ENCODE assay signal across 8 mouse cellular contexts in the genomic region with DNA sequence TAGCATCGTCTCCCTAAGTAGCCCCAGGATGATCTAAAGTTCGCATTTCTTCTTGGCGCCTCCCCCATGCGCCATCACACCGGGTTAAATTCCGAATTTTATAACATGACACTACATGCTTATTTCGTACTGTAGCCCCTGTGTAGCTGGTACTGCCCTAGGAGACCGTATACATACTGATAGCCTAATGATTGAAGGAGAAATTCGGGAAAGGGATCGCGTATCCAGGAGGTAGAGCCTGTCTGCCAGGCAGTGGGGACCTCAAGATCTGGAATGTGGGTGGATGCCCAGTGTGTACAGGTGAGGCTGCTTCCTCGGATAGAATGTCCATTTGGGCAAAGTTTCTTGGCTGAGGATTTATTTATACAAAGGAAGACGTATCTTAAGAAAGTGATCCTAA. TPM values are rescaled to one million over a fixed set of nuclear protein-coding genes. Genes with fewer than 3 reads are reported as not detected.
DNase-seq lines count a peak whose midpoint lies in the region; ATAC-seq and TF ChIP-seq lines count a peak whose summit lies in the region.

No protein-coding gene starts in this region.

- H3K9me3 ChIP-seq in G1E (replicated peaks): no peaks in the 10 kb centered on the region
- no peaks in the 10 kb centered on the region for H3K9me3 ChIP-seq in hindbrain, embryonic 10.5 days

- WGBS in heart, adult 2 months: 31% methylated on average over 13 of the region's 13 CpGs
- 30% methylated on average over 13 of the region's 13 CpGs for WGBS in hindbrain, embryonic 10.5 days
- WGBS in macrophage (ENCODE audit: missing documents): 38% methylated on average over 13 of the region's 13 CpGs

- H3K9ac ChIP-seq in heart, adult 2 months (ENCODE audit: low read depth, low read length): peak overlapping the region; percentile 67

- peak overlapping the region; percentile 96 for H3K4me3 ChIP-seq in heart, adult 2 months
- H3K4me3 ChIP-seq in G1E (ENCODE audit: low read depth, low read length) (peak overlapping the region; percentile 94), macrophage (ENCODE audit: inconsistent target) (peak overlapping the region; percentile 64)
- peak overlapping the region; percentile 86 for H3K4me3 ChIP-seq in hindbrain, embryonic 10.5 days

- TF ChIP-seq POLR2A in heart, adult 2 months (IDR thresholded peaks at IDR 0.05; ENCODE audit: insufficient read depth, low read depth, low read length): no peak

- no peak for TF ChIP-seq CTCF in heart, adult 2 months (IDR thresholded peaks at IDR 0.05)
- TF ChIP-seq CTCF in G1E (IDR thresholded peaks at IDR 0.05; ENCODE audit: low read depth, low read length): no peak

- DNase-seq in heart, adult 2 months: no peak
- DNase-seq in heart, adult 8-10 months (ENCODE audit: low spot score): no peak
- DNase-seq in G1E (ENCODE audit: low spot score) (no peak), adipocyte (ENCODE audit: low spot score) (no peak)
- DNase-seq in hindbrain, embryonic 10.5 days (ENCODE audit: low spot score): no peak
- no peak for DNase-seq in embryo, embryonic 9.5 days (ENCODE audit: extremely low spot score)
- no peak for DNase-seq in spleen, postnatal 14 days (ENCODE audit: low spot score in 2 of 2)

- H3K27ac ChIP-seq in heart, adult 2 months: peak overlapping the region; percentile 68
- H3K27ac ChIP-seq in hindbrain, embryonic 10.5 days: peak overlapping the region; percentile 95
- peak overlapping the region; percentile 25; the same call in 1 of the 2 replicates for H3K27ac ChIP-seq in macrophage

- no peak for ATAC-seq in G1E (ENCODE audit: extremely low read depth, insufficient number of reproducible peaks, low FRiP score, poor library complexity, severe bottlenecking)

- TF ChIP-seq EP300 in heart, adult 2 months (IDR thresholded peaks at IDR 0.05; ENCODE audit: insufficient read depth, low read depth, low read length): no peak

- H3K4me1 ChIP-seq in heart, adult 2 months (ENCODE audit: control insufficient read depth, insufficient read depth, low read length): peaks cover 2% of the 10 kb centered on the region; the same call in 1 of the 2 replicates
- H3K4me1 ChIP-seq in G1E (ENCODE audit: insufficient read depth, low read depth, low read length): peaks cover 44% of the 10 kb centered on the region
- peaks cover 33% of the 10 kb centered on the region for H3K4me1 ChIP-seq in hindbrain, embryonic 10.5 days (replicated peaks)

- H3K36me3 ChIP-seq in heart, adult 2 months (ENCODE audit: control insufficient read depth, insufficient read depth, low read length): peaks cover 12% of the 10 kb centered on the region
- H3K36me3 ChIP-seq in G1E (replicated peaks): peaks cover 39% of the 10 kb centered on the region
- peaks cover 31% of the 10 kb centered on the region for H3K36me3 ChIP-seq in hindbrain, embryonic 10.5 days
- peaks cover 13% of the 10 kb centered on the region; the same call in 1 of the 2 replicates for H3K36me3 ChIP-seq in macrophage (ENCODE audit: inconsistent target)

- intact Hi-C loops in heart, adult 2 months (cut with DNase I): loop anchor here (2.0 kb wide), 5 partner anchors 17 to 47 kb away; a partner anchor contains a TSS

- no peaks in the 10 kb centered on the region for H3K27me3 ChIP-seq in heart, adult 2 months (ENCODE audit: control insufficient read depth, insufficient read depth, low read length)
- no peaks in the 10 kb centered on the region for H3K27me3 ChIP-seq in G1E (ENCODE audit: insufficient read depth, low read length)
- peaks cover 16% of the 10 kb centered on the region; the same call in 1 of the 2 replicates for H3K27me3 ChIP-seq in hindbrain, embryonic 10.5 days (ENCODE audit: insufficient read depth, poor library complexity, severe bottlenecking)

- H3K79me2 ChIP-seq in heart, adult 2 months (replicated peaks; ENCODE audit: control insufficient read depth, insufficient read depth, low read length): no peaks in the 10 kb centered on the region
- H3K79me2 ChIP-seq in macrophage (ENCODE audit: inconsistent target): peaks cover 19% of the 10 kb centered on the region

RNA-seq across cellular contexts. Expression of a gene that starts 0.8 kb away (rescaled TPM):
- total RNA-seq in heart, adult 2 months (2021): 10 to 100 TPM; 65.1 to 85.6 TPM
- 65.2 and 83.8 TPM in 2 replicates for polyA plus RNA-seq in heart, adult 2 months (2012; rRNA removed)
- 10 to 100 TPM; 52.9 to 84.2 (median 71.3) TPM for total RNA-seq in heart, adult 8-10 months (2022)
- total RNA-seq in G1E (2014; fragmentation: Nextera tagmentation): 1,458 and 1,815 TPM in 2 replicates
- total RNA-seq in G1E (2017): 554 and 587 TPM in 2 replicates
- 445 and 449 TPM in 2 replicates for polyA plus RNA-seq in G1E (2012)
- 1,684 and 1,740 TPM in 2 replicates for polyA plus RNA-seq in hindbrain, embryonic 10.5 days (2016; fragmentation: Nextera tagmentation; extraction: Ambion mirVana)
- total RNA-seq in macrophage (2018; cell fraction: chromatin; rRNA removed): 10 to 100 TPM in 21 of 26 experiments, 1 to 10 TPM in 5; 5.0 to 57.2 (median 19.0) TPM
- 100 to 1,000 TPM; 140 to 323 (median 245) TPM for total RNA-seq in macrophage (2018; cell fraction: cytosol; rRNA removed)
- 100 to 1,000 TPM in 3 of 26 experiments, 10 to 100 TPM in 23; 19.5 to 129 (median 67.6) TPM for total RNA-seq in macrophage (2018; cell fraction: nucleus; rRNA removed)
- polyA plus RNA-seq in macrophage (2018): 156 to 244 TPM (median 202 TPM) in 3 replicates

RNA-seq across cellular contexts. Expression of a gene that starts 22.1 kb away (rescaled TPM):
- 100 to 1,000 TPM; 140 to 146 TPM for total RNA-seq in heart, adult 2 months (2021)
- polyA plus RNA-seq in heart, adult 2 months (2012; rRNA removed): 57.1 and 84.0 TPM in 2 replicates
- total RNA-seq in heart, adult 8-10 months (2022): 100 to 1,000 TPM; 138 to 171 (median 161) TPM
- total RNA-seq in G1E (2014; fragmentation: Nextera tagmentation): 41.1 and 42.9 TPM in 2 replicates
- 51.6 and 56.9 TPM in 2 replicates for total RNA-seq in G1E (2017)
- polyA plus RNA-seq in G1E (2012): 23.4 and 25.0 TPM in 2 replicates
- 49.6 and 55.1 TPM in 2 replicates for polyA plus RNA-seq in hindbrain, embryonic 10.5 days (2016; fragmentation: Nextera tagmentation; extraction: Ambion mirVana)
- total RNA-seq in macrophage (2018; cell fraction: chromatin; rRNA removed): 10 to 100 TPM; 10.2 to 40.4 (median 20.7) TPM
- total RNA-seq in macrophage (2018; cell fraction: cytosol; rRNA removed): 10 to 100 TPM; 12.8 to 30.2 (median 24.1) TPM
- total RNA-seq in macrophage (2018; cell fraction: nucleus; rRNA removed): 10 to 100 TPM; 11.4 to 36.7 (median 19.4) TPM
- polyA plus RNA-seq in macrophage (2018): 22.6 to 29.0 TPM (median 22.8 TPM) in 3 replicates

RNA-seq across cellular contexts. Expression of a gene that starts 25.4 kb away (rescaled TPM):
- 10 to 100 TPM; 14.9 to 16.1 TPM for total RNA-seq in heart, adult 2 months (2021)
- 11.8 and 15.3 TPM in 2 replicates for polyA plus RNA-seq in heart, adult 2 months (2012; rRNA removed)
- 10 to 100 TPM; 14.2 to 15.5 (median 14.4) TPM for total RNA-seq in heart, adult 8-10 months (2022)
- 38.1 and 47.6 TPM in 2 replicates for total RNA-seq in G1E (2014; fragmentation: Nextera tagmentation)
- 88.0 and 111 TPM in 2 replicates for total RNA-seq in G1E (2017)
- 114 and 127 TPM in 2 replicates for polyA plus RNA-seq in G1E (2012)
- 383 and 387 TPM in 2 replicates for polyA plus RNA-seq in hindbrain, embryonic 10.5 days (2016; fragmentation: Nextera tagmentation; extraction: Ambion mirVana)
- 10 to 100 TPM in 25 of 26 experiments, 1 to 10 TPM in 1; 9.4 to 77.6 (median 32.7) TPM for total RNA-seq in macrophage (2018; cell fraction: chromatin; rRNA removed)
- total RNA-seq in macrophage (2018; cell fraction: cytosol; rRNA removed): 100 to 1,000 TPM in 1 of 26 experiments, 10 to 100 TPM in 25; 50.7 to 100 (median 79.4) TPM
- total RNA-seq in macrophage (2018; cell fraction: nucleus; rRNA removed): 10 to 100 TPM; 24.0 to 91.0 (median 47.1) TPM
- polyA plus RNA-seq in macrophage (2018): 61.4 to 98.7 TPM (median 76.4 TPM) in 3 replicates

RNA-seq across cellular contexts. Expression of a gene that starts 28.9 kb away (rescaled TPM):
- 100 to 1,000 TPM; 391 to 397 TPM for total RNA-seq in heart, adult 2 months (2021)
- polyA plus RNA-seq in heart, adult 2 months (2012; rRNA removed): 175 and 205 TPM in 2 replicates
- total RNA-seq in heart, adult 8-10 months (2022): 100 to 1,000 TPM; 355 to 414 (median 370) TPM
- total RNA-seq in G1E (2014; fragmentation: Nextera tagmentation) (59.7 and 87.3 TPM in 2 replicates), G1E (2017) (56.9 and 57.3 TPM in 2 replicates)
- polyA plus RNA-seq in G1E (2012) (201 and 202 TPM in 2 replicates), macrophage (2018) (89.0 to 101 TPM (median 92.8 TPM) in 3 replicates)
- 132 and 172 TPM in 2 replicates for polyA plus RNA-seq in hindbrain, embryonic 10.5 days (2016; fragmentation: Nextera tagmentation; extraction: Ambion mirVana)
- 100 to 1,000 TPM in 23 of 26 experiments, 10 to 100 TPM in 3; 78.3 to 198 (median 139) TPM for total RNA-seq in macrophage (2018; cell fraction: chromatin; rRNA removed)
- 100 to 1,000 TPM; 101 to 133 (median 123) TPM for total RNA-seq in macrophage (2018; cell fraction: cytosol; rRNA removed)
- 100 to 1,000 TPM in 21 of 26 experiments, 10 to 100 TPM in 5; 87.0 to 147 (median 113) TPM for total RNA-seq in macrophage (2018; cell fraction: nucleus; rRNA removed)

RNA-seq across cellular contexts. Expression of a gene that starts 39.4 kb away (rescaled TPM):
- 10 to 100 TPM; 18.1 to 19.8 TPM for total RNA-seq in heart, adult 2 months (2021)
- 18.2 and 19.9 TPM in 2 replicates for polyA plus RNA-seq in heart, adult 2 months (2012; rRNA removed)
- 10 to 100 TPM; 17.5 to 21.2 (median 19.4) TPM for total RNA-seq in heart, adult 8-10 months (2022)
- total RNA-seq in G1E (2014; fragmentation: Nextera tagmentation) (90.0 and 96.0 TPM in 2 replicates), G1E (2017) (5.6 and 8.6 TPM in 2 replicates)
- polyA plus RNA-seq in G1E (2012) (11.7 and 13.9 TPM in 2 replicates), macrophage (2018) (23.7 to 43.8 TPM (median 24.3 TPM) in 3 replicates)
- polyA plus RNA-seq in hindbrain, embryonic 10.5 days (2016; fragmentation: Nextera tagmentation; extraction: Ambion mirVana): 35.6 and 41.2 TPM in 2 replicates
- total RNA-seq in macrophage (2018; cell fraction: chromatin; rRNA removed): 1 to 10 TPM in 13 of 26 experiments, under 1 TPM in 6, not detected in 7; 0.46 to 6.4 (median 2.2) TPM
- total RNA-seq in macrophage (2018; cell fraction: cytosol; rRNA removed): 10 to 100 TPM in 25 of 26 experiments, 1 to 10 TPM in 1; 9.5 to 27.5 (median 22.3) TPM
- total RNA-seq in macrophage (2018; cell fraction: nucleus; rRNA removed): 10 to 100 TPM in 6 of 26 experiments, 1 to 10 TPM in 20; 1.7 to 15.0 (median 5.0) TPM

Comparison
In these comparisons a context has a peak if more than half of its experiments do, and no peak if none do; other contexts are left out.
1. H3K27ac ChIP-seq: peak in every context shown above with its lines; median percentile 95 in hindbrain, embryonic 10.5 days; 68 in heart, adult 2 months; 25 in macrophage.